Mouse (Mus musculus) urinary bladder, postnatal 4 days (tissue): Measurements from ENCODE around the gene Igfbp6.

ENCODE experiments used
- DNase-seq, 2 experiments: peaks; one replicate each; pipeline ENCODE4 v3.0.0; 2021 to 2022; ENCODE audit warnings: low spot score in 2 of 2

The Igfbp6 gene

GRCm38 (mm10) chr15:102175736-102176319 lies 31.7 kb downstream of the Igfbp6 start:
- no peak for DNase-seq

GRCm38 (mm10) chr15:102176571-102177316 lies 32.6 kb downstream of the Igfbp6 start:
- no peak for DNase-seq

GRCm38 (mm10) chr15:102177417-102177816 lies 33.3 kb downstream of the Igfbp6 start:
- DNase-seq: no peak

GRCm38 (mm10) chr15:102178279-102178678 lies 34.1 kb downstream of the Igfbp6 start:
- peak; percentile 58 to 80 for DNase-seq

GRCm38 (mm10) chr15:102179106-102179505 lies 34.9 kb downstream of the Igfbp6 start:
- no peak for DNase-seq

- no peak for DNase-seq
These were observed 35.8 kb downstream of the Igfbp6 start for GRCm38 (mm10) chr15:102179924-102180323.

GRCm38 (mm10) chr15:102183076-102183475 lies 38.9 kb downstream of the Igfbp6 start:
- DNase-seq: no peak

- no peak for DNase-seq
These were observed 42.1 kb downstream of the Igfbp6 start for GRCm38 (mm10) chr15:102186239-102186638.

- peak; percentile 44 to 66 for DNase-seq
These were observed 43.9 kb downstream of the Igfbp6 start for GRCm38 (mm10) chr15:102188096-102188495.

- no peak for DNase-seq
These were observed 44.7 kb downstream of the Igfbp6 start for GRCm38 (mm10) chr15:102188883-102189282.

GRCm38 (mm10) chr15:102191699-102192098 lies 47.5 kb downstream of the Igfbp6 start:
- no peak for DNase-seq

GRCm38 (mm10) chr15:102192271-102192812 lies 48.2 kb downstream of the Igfbp6 start:
- DNase-seq: no peak

GRCm38 (mm10) chr15:102192820-102193386 lies 48.7 kb downstream of the Igfbp6 start:
- DNase-seq: no peak

- DNase-seq: no peak
These were observed 49.5 kb downstream of the Igfbp6 start for GRCm38 (mm10) chr15:102193652-102194051.

GRCm38 (mm10) chr15:102194439-102194838 lies 50.3 kb downstream of the Igfbp6 start:
- DNase-seq: no peak

- DNase-seq: no peak
These were observed 51.2 kb downstream of the Igfbp6 start for GRCm38 (mm10) chr15:102195373-102195772.

- DNase-seq: no peak
These were observed 54.7 kb downstream of the Igfbp6 start for GRCm38 (mm10) chr15:102198841-102199240.
